Mouse (Mus musculus): Measurements from ENCODE around the gene Slc24a4. TPM values are rescaled to one million over a fixed set of nuclear protein-coding genes. Genes with fewer than 3 reads are reported as not detected.

Slc24a4 gene
- not detected in 2 replicates for total RNA-seq (2014; fragmentation: Nextera tagmentation)
- total RNA-seq (2017) = 0.12 and 0.16 TPM in 2 replicates
- polyA plus RNA-seq (2012) = not detected in 2 replicates

- H3K36me3 ChIP-seq (replicated peaks) = no peaks in the 10 kb centered on the region
- H3K4me1 ChIP-seq (ENCODE audit: insufficient read depth, low read depth, low read length) = no peaks in the 10 kb centered on the region
- peaks cover 15% of the 10 kb centered on the region; the same call in 1 of the 2 replicates for H3K27me3 ChIP-seq (ENCODE audit: insufficient read depth, low read length)
- 0 out of 2 replicates have a peak, but pooled peaks cover 5% of the 10 kb centered on the region for H3K9me3 ChIP-seq (replicated peaks)
- no peak for TF ChIP-seq TAL1 (conservative IDR thresholded peaks at IDR 0.05; ENCODE audit: low read depth, low read length)
- no peak for TF ChIP-seq POLR2AphosphoS5 (IDR thresholded peaks at IDR 0.05; ENCODE audit: insufficient replicate concordance, low read depth, low read length)
- TF ChIP-seq GATA1 (IDR thresholded peaks at IDR 0.05; ENCODE audit: borderline replicate concordance, low read length) = no peak
- no peak for TF ChIP-seq GATA2 (IDR thresholded peaks at IDR 0.05; ENCODE audit: borderline replicate concordance, low read depth, low read length)
- no peak for TF ChIP-seq CTCF (IDR thresholded peaks at IDR 0.05; ENCODE audit: low read depth, low read length)
- DNase-seq (ENCODE audit: low spot score) = no peak
- ATAC-seq (ENCODE audit: extremely low read depth, insufficient number of reproducible peaks, low FRiP score, poor library complexity, severe bottlenecking) = no peak
- H3K4me3 ChIP-seq (ENCODE audit: low read depth, low read length) = 0 out of 2 replicates have a peak within 1 kb of the TSS, but pooled peaks have one; percentile 10
Measured at GRCm38 (mm10) chr12:102128081-102128790, at the start of gene Slc24a4. TSS of gene Slc24a4 (plus strand) at chr12:102128733.

GRCm38 (mm10) chr12:102082648-102083425 is 45.7 kb upstream of the Slc24a4 start:
- Histone ChIP-seq H3K27me3 (ENCODE audit: insufficient read depth, low read length) (peaks cover 2% of the 10 kb centered on the region; the same call in 1 of the 2 replicates), H3K36me3 (replicated peaks) (no peaks in the 10 kb centered on the region), H3K4me3 (ENCODE audit: low read depth, low read length) (no peak overlapping the region), H3K4me1 (ENCODE audit: insufficient read depth, low read depth, low read length) (no peaks in the 10 kb centered on the region), H3K9me3 (replicated peaks) (no peaks in the 10 kb centered on the region)
- TF ChIP-seq CTCF (IDR thresholded peaks at IDR 0.05; ENCODE audit: low read depth, low read length) (no peak), TAL1 (conservative IDR thresholded peaks at IDR 0.05; ENCODE audit: low read depth, low read length) (no peak), POLR2AphosphoS5 (IDR thresholded peaks at IDR 0.05; ENCODE audit: insufficient replicate concordance, low read depth, low read length) (no peak), GATA1 (IDR thresholded peaks at IDR 0.05; ENCODE audit: borderline replicate concordance, low read length) (no peak), GATA2 (IDR thresholded peaks at IDR 0.05; ENCODE audit: borderline replicate concordance, low read depth, low read length) (no peak)
- ATAC-seq (ENCODE audit: extremely low read depth, insufficient number of reproducible peaks, low FRiP score, poor library complexity, severe bottlenecking) (no peak), DNase-seq (ENCODE audit: low spot score) (no peak)

GRCm38 (mm10) chr12:102090535-102090934 is 38.0 kb upstream of the Slc24a4 start:
- Histone ChIP-seq H3K4me3 (ENCODE audit: low read depth, low read length) (no peak overlapping the region), H3K4me1 (ENCODE audit: insufficient read depth, low read depth, low read length) (no peaks in the 10 kb centered on the region), H3K9me3 (replicated peaks) (no peaks in the 10 kb centered on the region), H3K27me3 (ENCODE audit: insufficient read depth, low read length) (no peaks in the 10 kb centered on the region), H3K36me3 (replicated peaks) (no peaks in the 10 kb centered on the region)
- DNase-seq (ENCODE audit: low spot score) (no peak), ATAC-seq (ENCODE audit: extremely low read depth, insufficient number of reproducible peaks, low FRiP score, poor library complexity, severe bottlenecking) (no peak)
- TF ChIP-seq POLR2AphosphoS5 (IDR thresholded peaks at IDR 0.05; ENCODE audit: insufficient replicate concordance, low read depth, low read length) (no peak), TAL1 (conservative IDR thresholded peaks at IDR 0.05; ENCODE audit: low read depth, low read length) (no peak), GATA1 (IDR thresholded peaks at IDR 0.05; ENCODE audit: borderline replicate concordance, low read length) (no peak)

GRCm38 (mm10) chr12:102092342-102093094 is 36.0 kb upstream of the Slc24a4 start:
- H3K4me3 ChIP-seq (ENCODE audit: low read depth, low read length) = no peak overlapping the region
- H3K9me3 ChIP-seq (replicated peaks) = no peaks in the 10 kb centered on the region
- TF ChIP-seq CTCF (IDR thresholded peaks at IDR 0.05; ENCODE audit: low read depth, low read length) = no peak
- no peak for TF ChIP-seq GATA1 (IDR thresholded peaks at IDR 0.05; ENCODE audit: borderline replicate concordance, low read length)
- no peak for TF ChIP-seq POLR2AphosphoS5 (IDR thresholded peaks at IDR 0.05; ENCODE audit: insufficient replicate concordance, low read depth, low read length)
- no peak for TF ChIP-seq GATA2 (IDR thresholded peaks at IDR 0.05; ENCODE audit: borderline replicate concordance, low read depth, low read length)
- TF ChIP-seq TAL1 (conservative IDR thresholded peaks at IDR 0.05; ENCODE audit: low read depth, low read length) = no peak
- no peaks in the 10 kb centered on the region for H3K36me3 ChIP-seq (replicated peaks)
- no peak for DNase-seq (ENCODE audit: low spot score)
- no peak for ATAC-seq (ENCODE audit: extremely low read depth, insufficient number of reproducible peaks, low FRiP score, poor library complexity, severe bottlenecking)
- H3K27me3 ChIP-seq (ENCODE audit: insufficient read depth, low read length) = no peaks in the 10 kb centered on the region
- H3K4me1 ChIP-seq (ENCODE audit: insufficient read depth, low read depth, low read length) = no peaks in the 10 kb centered on the region

- no peak for DNase-seq (ENCODE audit: low spot score)
- Histone ChIP-seq H3K4me1 (ENCODE audit: insufficient read depth, low read depth, low read length) (no peaks in the 10 kb centered on the region), H3K9me3 (replicated peaks) (no peaks in the 10 kb centered on the region), H3K27me3 (ENCODE audit: insufficient read depth, low read length) (peaks cover 3% of the 10 kb centered on the region; the same call in 1 of the 2 replicates), H3K36me3 (replicated peaks) (no peaks in the 10 kb centered on the region), H3K4me3 (ENCODE audit: low read depth, low read length) (no peak overlapping the region)
- no peak for ATAC-seq (ENCODE audit: extremely low read depth, insufficient number of reproducible peaks, low FRiP score, poor library complexity, severe bottlenecking)
- TF ChIP-seq CTCF (IDR thresholded peaks at IDR 0.05; ENCODE audit: low read depth, low read length) = no peak
- no peak for TF ChIP-seq GATA2 (IDR thresholded peaks at IDR 0.05; ENCODE audit: borderline replicate concordance, low read depth, low read length)
- no peak for TF ChIP-seq TAL1 (conservative IDR thresholded peaks at IDR 0.05; ENCODE audit: low read depth, low read length)
- no peak for TF ChIP-seq POLR2AphosphoS5 (IDR thresholded peaks at IDR 0.05; ENCODE audit: insufficient replicate concordance, low read depth, low read length)
- no peak for TF ChIP-seq GATA1 (IDR thresholded peaks at IDR 0.05; ENCODE audit: borderline replicate concordance, low read length)
Measured at GRCm38 (mm10) chr12:102105990-102106389, 22.5 kb upstream of the Slc24a4 start.

All from G1E (cell line).